Mouse (Mus musculus): ENCODE data around the gene Gm20388. TPM values are rescaled to one million over a fixed set of nuclear protein-coding genes. Genes with fewer than 3 reads are reported as not detected.

Gene Gm20388
- polyA plus RNA-seq, 1 experiment from 2014 or later: not detected

- Histone ChIP-seq H3K4me1 (peaks cover 3% of the 10 kb centered on the region; the same call in 1 of the 2 replicates), H3K27me3 (no peaks in the 10 kb centered on the region), H3K9ac (no peak overlapping the region), H3K27ac (no peak overlapping the region), H3K4me3 (no peak overlapping the region), H3K36me3 (no peaks in the 10 kb centered on the region), H3K9me3 (no peaks in the 10 kb centered on the region), H3K4me2 (replicated peaks) (no peak overlapping the region)
- no peak for ATAC-seq (ENCODE audit: insufficient number of reproducible peaks, insufficient read depth, low FRiP score, low TSS enrichment)
- 89% methylated on average over 16 of the region's 16 CpGs for WGBS
Measured at GRCm38 (mm10) chr8:124143871-124144618, 4233.4 kb downstream of the Gm20388 start.

GRCm38 (mm10) chr8:124144619-124144980, 4234.0 kb downstream of the Gm20388 start:
- H3K27ac ChIP-seq: no peak overlapping the region
- no peak overlapping the region for H3K4me2 ChIP-seq (replicated peaks)
- H3K9ac ChIP-seq: no peak overlapping the region
- H3K4me3 ChIP-seq: no peak overlapping the region
- ATAC-seq (ENCODE audit: insufficient number of reproducible peaks, insufficient read depth, low FRiP score, low TSS enrichment): no peak
- H3K36me3 ChIP-seq: no peaks in the 10 kb centered on the region
- no peaks in the 10 kb centered on the region for H3K9me3 ChIP-seq
- peaks cover 3% of the 10 kb centered on the region; the same call in 1 of the 2 replicates for H3K4me1 ChIP-seq
- no peaks in the 10 kb centered on the region for H3K27me3 ChIP-seq
- 82% methylated on average over 12 of the region's 12 CpGs for WGBS

- Histone ChIP-seq H3K27ac (no peak overlapping the region), H3K9ac (no peak overlapping the region), H3K36me3 (no peaks in the 10 kb centered on the region), H3K4me3 (no peak overlapping the region), H3K9me3 (no peaks in the 10 kb centered on the region), H3K4me1 (no peaks in the 10 kb centered on the region; the same call in 1 of the 2 replicates), H3K27me3 (no peaks in the 10 kb centered on the region), H3K4me2 (replicated peaks) (no peak overlapping the region)
- no peak for ATAC-seq (ENCODE audit: insufficient number of reproducible peaks, insufficient read depth, low FRiP score, low TSS enrichment)
- WGBS: 84% methylated on average over 5 of the region's 5 CpGs
Measured at GRCm38 (mm10) chr8:124146286-124146685, 4235.6 kb downstream of the Gm20388 start.

GRCm38 (mm10) chr8:124150009-124150408, 4239.4 kb downstream of the Gm20388 start:
- ATAC-seq (ENCODE audit: insufficient number of reproducible peaks, insufficient read depth, low FRiP score, low TSS enrichment): no peak
- WGBS: 71% methylated on average over 11 of the region's 11 CpGs
- Histone ChIP-seq H3K4me2 (replicated peaks) (no peak overlapping the region), H3K9me3 (no peaks in the 10 kb centered on the region), H3K27ac (no peak overlapping the region), H3K4me3 (no peak overlapping the region), H3K4me1 (no peaks in the 10 kb centered on the region), H3K36me3 (no peaks in the 10 kb centered on the region), H3K27me3 (no peaks in the 10 kb centered on the region), H3K9ac (no peak overlapping the region)

GRCm38 (mm10) chr8:124150536-124150935, 4239.9 kb downstream of the Gm20388 start:
- Histone ChIP-seq H3K27me3 (no peaks in the 10 kb centered on the region), H3K9ac (no peak overlapping the region), H3K4me1 (no peaks in the 10 kb centered on the region), H3K27ac (no peak overlapping the region), H3K4me3 (no peak overlapping the region), H3K9me3 (no peaks in the 10 kb centered on the region), H3K36me3 (no peaks in the 10 kb centered on the region), H3K4me2 (replicated peaks) (no peak overlapping the region)
- no peak for ATAC-seq (ENCODE audit: insufficient number of reproducible peaks, insufficient read depth, low FRiP score, low TSS enrichment)
- WGBS: 77% methylated on average over 5 of the region's 5 CpGs

- WGBS: 69% methylated on average over 6 of the region's 6 CpGs
- no peaks in the 10 kb centered on the region for H3K9me3 ChIP-seq
- H3K27me3 ChIP-seq: no peaks in the 10 kb centered on the region
- ATAC-seq (ENCODE audit: insufficient number of reproducible peaks, insufficient read depth, low FRiP score, low TSS enrichment): no peak
- no peak overlapping the region for H3K9ac ChIP-seq
- no peaks in the 10 kb centered on the region for H3K4me1 ChIP-seq
- no peak overlapping the region for H3K4me2 ChIP-seq (replicated peaks)
- H3K27ac ChIP-seq: no peak overlapping the region
- H3K4me3 ChIP-seq: no peak overlapping the region
- H3K36me3 ChIP-seq: no peaks in the 10 kb centered on the region
Measured at GRCm38 (mm10) chr8:124151881-124152280, 4241.2 kb downstream of the Gm20388 start.

- 86% methylated on average over 8 of the region's 8 CpGs for WGBS
- Histone ChIP-seq H3K4me2 (replicated peaks) (no peak overlapping the region), H3K27ac (no peak overlapping the region), H3K4me3 (no peak overlapping the region), H3K9ac (no peak overlapping the region), H3K36me3 (no peaks in the 10 kb centered on the region), H3K27me3 (no peaks in the 10 kb centered on the region), H3K9me3 (no peaks in the 10 kb centered on the region), H3K4me1 (no peaks in the 10 kb centered on the region)
- no peak for ATAC-seq (ENCODE audit: insufficient number of reproducible peaks, insufficient read depth, low FRiP score, low TSS enrichment)
Measured at GRCm38 (mm10) chr8:124152771-124153170, 4242.1 kb downstream of the Gm20388 start.

- no peak for ATAC-seq (ENCODE audit: insufficient number of reproducible peaks, insufficient read depth, low FRiP score, low TSS enrichment)
- 82% methylated on average over 7 of the region's 7 CpGs for WGBS
- Histone ChIP-seq H3K4me1 (no peaks in the 10 kb centered on the region), H3K9ac (no peak overlapping the region), H3K36me3 (no peaks in the 10 kb centered on the region), H3K27ac (no peak overlapping the region), H3K4me3 (no peak overlapping the region), H3K9me3 (no peaks in the 10 kb centered on the region), H3K4me2 (replicated peaks) (no peak overlapping the region), H3K27me3 (no peaks in the 10 kb centered on the region)
Measured at GRCm38 (mm10) chr8:124156324-124156723, 4245.7 kb downstream of the Gm20388 start.

- Histone ChIP-seq H3K4me2 (replicated peaks) (no peak overlapping the region), H3K27me3 (no peaks in the 10 kb centered on the region), H3K27ac (no peak overlapping the region), H3K9ac (no peak overlapping the region), H3K36me3 (no peaks in the 10 kb centered on the region), H3K4me3 (no peak overlapping the region), H3K4me1 (no peaks in the 10 kb centered on the region), H3K9me3 (no peaks in the 10 kb centered on the region)
- no peak for ATAC-seq (ENCODE audit: insufficient number of reproducible peaks, insufficient read depth, low FRiP score, low TSS enrichment)
- 80% methylated on average over 5 of the region's 5 CpGs for WGBS
Measured at GRCm38 (mm10) chr8:124161683-124162082, 4251.0 kb downstream of the Gm20388 start.

GRCm38 (mm10) chr8:124163258-124163657, 4252.6 kb downstream of the Gm20388 start:
- ATAC-seq (ENCODE audit: insufficient number of reproducible peaks, insufficient read depth, low FRiP score, low TSS enrichment): no peak

GRCm38 (mm10) chr8:124169749-124170148, 4259.1 kb downstream of the Gm20388 start:
- Histone ChIP-seq H3K27me3 (no peaks in the 10 kb centered on the region), H3K9me3 (no peaks in the 10 kb centered on the region), H3K4me1 (peaks cover 11% of the 10 kb centered on the region; the same call in 1 of the 2 replicates), H3K36me3 (no peaks in the 10 kb centered on the region), H3K4me2 (replicated peaks) (no peak overlapping the region), H3K27ac (no peak overlapping the region), H3K4me3 (no peak overlapping the region), H3K9ac (no peak overlapping the region)
- WGBS: 60% methylated on average over 7 of the region's 7 CpGs
- no peak for ATAC-seq (ENCODE audit: insufficient number of reproducible peaks, insufficient read depth, low FRiP score, low TSS enrichment)

More at GRCm38 (mm10) chr8:124163258-124163657, 4252.6 kb downstream of the Gm20388 start:
- no peaks in the 10 kb centered on the region for H3K36me3 ChIP-seq
- no peak overlapping the region for H3K9ac ChIP-seq
- no peaks in the 10 kb centered on the region for H3K27me3 ChIP-seq
- H3K4me2 ChIP-seq (replicated peaks): no peak overlapping the region
- H3K27ac ChIP-seq: no peak overlapping the region
- 84% methylated on average over 5 of the region's 5 CpGs for WGBS
- H3K4me3 ChIP-seq: no peak overlapping the region
- no peaks in the 10 kb centered on the region for H3K4me1 ChIP-seq
- H3K9me3 ChIP-seq: no peaks in the 10 kb centered on the region

- Histone ChIP-seq H3K27me3 (no peaks in the 10 kb centered on the region), H3K9me3 (no peaks in the 10 kb centered on the region), H3K9ac (no peak overlapping the region), H3K4me3 (no peak overlapping the region), H3K36me3 (no peaks in the 10 kb centered on the region), H3K4me2 (replicated peaks) (no peak overlapping the region), H3K27ac (no peak overlapping the region), H3K4me1 (peaks cover 11% of the 10 kb centered on the region; the same call in 1 of the 2 replicates)
- 79% methylated on average over 7 of the region's 7 CpGs for WGBS
- no peak for ATAC-seq (ENCODE audit: insufficient number of reproducible peaks, insufficient read depth, low FRiP score, low TSS enrichment)
Measured at GRCm38 (mm10) chr8:124170671-124171070, 4260.0 kb downstream of the Gm20388 start.
